Mouse (Mus musculus) liver, embryonic 14.5 days (tissue): ENCODE results near the gene Ncln. TPM values are rescaled to one million over a fixed set of nuclear protein-coding genes. Genes with fewer than 3 reads are reported as not detected.

ENCODE experiments used
- ATAC-seq: fragments of 200-750 bp; cut with Nextera tagmentation; 2 replicates; pipeline ENCODE4 v1.8.0; 2017; ENCODE audit warnings: moderate number of reproducible peaks, mild to moderate bottlenecking, moderate library complexity; ENCODE audit not compliant: insufficient read depth
- DNase-seq, 3 experiments: peaks; one replicate each; pipeline ENCODE4 v3.0.0-alpha.2; 2012 to 2013; ENCODE audit warnings: low read depth in 3 of 3, low spot score in 3 of 3
- H3K27ac ChIP-seq: fragments of 300-500 bp; sonication (generic); 2 replicates; pipeline ENCODE4 v1.5.1; 2014; ENCODE audit warnings: moderate library complexity, mild to moderate bottlenecking, control low read depth, inconsistent platforms
- H3K27me3 ChIP-seq: fragments of 300-500 bp; sonication (generic); 2 replicates; pipeline ENCODE4 v1.6.1; 2014; ENCODE audit warnings: mild to moderate bottlenecking, low read length, moderate library complexity; ENCODE audit not compliant: control insufficient read depth, insufficient read depth
- H3K36me3 ChIP-seq: fragments of 300-500 bp; sonication (generic); replicated peaks from 2 replicates; pipeline ENCODE4 v1.6.1; 2014; ENCODE audit warnings: low read depth; ENCODE audit not compliant: control insufficient read depth, insufficient read depth
- H3K4me1 ChIP-seq, 2 experiments: fragments of 200-500 bp in 1 of 2; fragments of 300-500 bp in 1 of 2; sonication (generic) in 1 of 2; replicated peaks; 2 replicates each; pipeline ENCODE4 v1.6.1; 2012 to 2014; ENCODE audit warnings: antibody characterized with exemption in 1 of 2, inconsistent platforms in 1 of 2, low read length in 1 of 2; ENCODE audit not compliant: control insufficient read depth in 2 of 2, insufficient read depth in 2 of 2
- H3K4me2 ChIP-seq: fragments of 300-500 bp; sonication (generic); 2 replicates; pipeline ENCODE4 v1.6.1; 2014; ENCODE audit warnings: low read depth, mild to moderate bottlenecking, control low read depth, moderate library complexity
- H3K4me3 ChIP-seq, 2 experiments: fragments of 200-500 bp in 1 of 2; fragments of 300-500 bp in 1 of 2; sonication (generic) in 1 of 2; 2 replicates each; pipeline ENCODE4 v1.5.1; 2012 to 2014; ENCODE audit warnings: low read depth in 2 of 2, low read length in 2 of 2, mild to moderate bottlenecking in 2 of 2, control low read depth in 1 of 2, inconsistent platforms in 1 of 2, moderate library complexity in 1 of 2; ENCODE audit not compliant: insufficient read depth in 1 of 2
- H3K9ac ChIP-seq: fragments of 300-500 bp; sonication (generic); replicated peaks from 2 replicates; pipeline ENCODE4 v1.6.1; 2014; ENCODE audit warnings: mild to moderate bottlenecking, control low read depth, moderate library complexity
- H3K9me3 ChIP-seq: fragments of 300-500 bp; sonication (generic); 2 replicates; pipeline ENCODE4 v1.6.1; 2016; ENCODE audit warnings: low read length, mixed read lengths; ENCODE audit not compliant: control insufficient read depth
- CTCF ChIP-seq: IDR thresholded peaks from 2 replicates; pipeline ENCODE4 v1.5.1; 2016; ENCODE audit warnings: antibody characterized with exemption, low read depth, control low read depth
- EP300 ChIP-seq: IDR thresholded peaks from 2 replicates; pipeline ENCODE4 v1.6.1; 2016; ENCODE audit warnings: antibody characterized with exemption, low read depth
- WGBS: fragments of 180-500 bp; shearing (Covaris S2); extraction: QIAGEN DNeasy Blood & Tissue Kit; methylation state at CpG from one replicate; pipeline ENCODE4 v1.1.7; 2014; ENCODE audit not compliant: insufficient replicate concordance; 5-methylcytosine and 5-hydroxymethylcytosine counted together
- polyA plus RNA-seq, 2 experiments: library from polyadenylated mRNA; depleted of rRNA in 1 of 2; stranded (reverse) in 1 of 2; unstranded in 1 of 2; fragments of >200 nt; fragmentation: Nextera tagmentation in 1 of 2; extraction: Ambion mirVana in 1 of 2; gene quantifications; 2 replicates each; pipeline versions ENCODE4 v1.2.1 to v1.2.3; 2012 to 2014

The Ncln gene
- polyA plus RNA-seq, 2 experiments = 23.7 to 55.7 TPM

- Histone ChIP-seq H3K4me2 (no peak overlapping the region), H3K4me3 (no peak overlapping the region), H3K27ac (no peak overlapping the region), H3K27me3 (peaks cover 18% of the 10 kb centered on the region), H3K4me1 (no peaks in the 10 kb centered on the region), H3K36me3 (peaks cover 14% of the 10 kb centered on the region), H3K9me3 (no peaks in the 10 kb centered on the region), H3K9ac (no peak overlapping the region)
- DNase-seq (no peak), ATAC-seq (no peak)
- 58% methylated on average over 6 of the region's 6 CpGs for WGBS
- TF ChIP-seq EP300 (no peak), CTCF (no peak)
These were observed 11.6 kb downstream of the Ncln start for GRCm38 (mm10) chr10:81484441-81485059.

- Histone ChIP-seq H3K4me2 (no peak overlapping the region), H3K4me1 (no peaks in the 10 kb centered on the region), H3K9ac (no peak overlapping the region), H3K27ac (no peak overlapping the region), H3K27me3 (peaks cover 18% of the 10 kb centered on the region), H3K4me3 (no peak overlapping the region), H3K36me3 (peaks cover 13% of the 10 kb centered on the region), H3K9me3 (no peaks in the 10 kb centered on the region)
- DNase-seq (no peak), ATAC-seq (no peak)
- 10% methylated on average over 9 of the region's 9 CpGs for WGBS
- TF ChIP-seq EP300 (no peak), CTCF (peak; percentile 82)
These were observed 12.2 kb downstream of the Ncln start for GRCm38 (mm10) chr10:81483983-81484382.

GRCm38 (mm10) chr10:81482533-81482889, 13.7 kb downstream of the Ncln start, which contains the start of gene Celf5:
Celf5 (minus strand) TSS chr10:81482709.
- peak; percentile 60; the same call in 1 of the 2 replicates for TF ChIP-seq CTCF
- no peak for TF ChIP-seq EP300
- Histone ChIP-seq H3K4me2 (peak within 1 kb of the TSS; percentile 50), H3K36me3 (peaks cover 4% of the 10 kb centered on the region; the same call in 1 of the 2 replicates), H3K9me3 (no peaks in the 10 kb centered on the region), H3K27ac (no peak within 1 kb of the TSS), H3K4me3 (peak within 1 kb of the TSS; percentile 21 to 37), H3K9ac (no peak within 1 kb of the TSS), H3K4me1 (no peaks in the 10 kb centered on the region), H3K27me3 (peaks cover 21% of the 10 kb centered on the region)
- DNase-seq (no peak), ATAC-seq (peak; percentile 61; the same call in 1 of the 2 replicates)
- WGBS = under 1% methylated on average over 36 of the region's 36 CpGs

- Histone ChIP-seq H3K4me3 (peak overlapping the region; percentile 21 to 37), H3K4me1 (0 out of 4 replicates have a peak, but pooled peaks cover 0 to 2% of the 10 kb centered on the region in 2 experiments), H3K9me3 (no peaks in the 10 kb centered on the region), H3K27me3 (peaks cover 21% of the 10 kb centered on the region), H3K9ac (no peak overlapping the region), H3K27ac (no peak overlapping the region), H3K36me3 (0 out of 2 replicates have a peak, but pooled peaks cover under 1% of the 10 kb centered on the region), H3K4me2 (peak overlapping the region; percentile 50)
- ATAC-seq (0 out of 2 replicates have a peak, but pooled peaks have one; percentile 12), DNase-seq (no peak)
- TF ChIP-seq EP300 (no peak), CTCF (no peak)
- 9% methylated on average over 35 of the region's 35 CpGs for WGBS
These were observed 14.3 kb downstream of the Ncln start for GRCm38 (mm10) chr10:81481605-81482532.

- 59% methylated on average over 10 of the region's 10 CpGs for WGBS
- no peak overlapping the region for H3K27ac ChIP-seq
- no peak overlapping the region for H3K9ac ChIP-seq
- ATAC-seq = no peak
- DNase-seq = no peak
- no peaks in the 10 kb centered on the region for H3K9me3 ChIP-seq
- H3K4me3 ChIP-seq = no peak overlapping the region
- TF ChIP-seq EP300 (no peak), CTCF (no peak)
- peaks cover 46% of the 10 kb centered on the region for H3K27me3 ChIP-seq
- H3K4me2 ChIP-seq = no peak overlapping the region
- H3K36me3 ChIP-seq = no peaks in the 10 kb centered on the region
- 0 out of 4 replicates have a peak, but pooled peaks cover 0 to 2% of the 10 kb centered on the region in 2 experiments for H3K4me1 ChIP-seq
These were observed 21.7 kb downstream of the Ncln start for GRCm38 (mm10) chr10:81474461-81474860.
